Comparison of ENCODE assay signal across 12 mouse cellular contexts in genomic region chr11:103807966-103808365, GRCm38 (mm10). TPM values are rescaled to one million over a fixed set of nuclear protein-coding genes. Genes with fewer than 3 reads are reported as not detected.
DNase-seq lines count a peak whose midpoint lies in the region; ATAC-seq and TF ChIP-seq lines count a peak whose summit lies in the region.
"Had no signal": no experiment of that assay in that cellular context is flagged by ENCODE, and none has a peak within 500 bp of the region (broad histone marks: within the 10 kb centered on the region; RNA-seq: fewer than 3 reads in every experiment).

No protein-coding gene starts in this region.

- 0 out of 2 replicates have a peak, but pooled peaks cover 2% of the 10 kb centered on the region for H3K9me3 ChIP-seq in kidney, embryonic 14.5 days (ENCODE audit: control insufficient read depth, low read length)
- no peaks in the 10 kb centered on the region for H3K9me3 ChIP-seq in hindbrain, embryonic 14.5 days (ENCODE audit: control insufficient read depth, low read length)
- H3K9me3 ChIP-seq in neural tube, embryonic 12.5 days: no peaks in the 10 kb centered on the region
- H3K9me3 ChIP-seq: kidney, embryonic 15.5 days had no signal

- no peak for TF ChIP-seq CTCF in gastrocnemius, adult 2 months (IDR thresholded peaks at IDR 0.05)

- H3K27me3 ChIP-seq in kidney, embryonic 14.5 days (ENCODE audit: control insufficient read depth, insufficient read depth, low read length): peaks cover 66% of the 10 kb centered on the region
- H3K27me3 ChIP-seq in hindbrain, embryonic 14.5 days (ENCODE audit: control insufficient read depth, insufficient read depth, low read length): peaks cover 10% of the 10 kb centered on the region
- peaks cover 38% of the 10 kb centered on the region for H3K27me3 ChIP-seq in neural tube, embryonic 12.5 days (replicated peaks)

- WGBS in kidney, embryonic 14.5 days: 51% methylated on average over 12 of the region's 12 CpGs
- 31% methylated on average over 12 of the region's 12 CpGs for WGBS in hindbrain, embryonic 14.5 days
- WGBS in neural tube, embryonic 12.5 days: 42% methylated on average over 12 of the region's 12 CpGs

- H3K36me3 ChIP-seq in kidney, embryonic 14.5 days (ENCODE audit: control insufficient read depth, insufficient read depth, low read length): no peaks in the 10 kb centered on the region
- no peaks in the 10 kb centered on the region for H3K36me3 ChIP-seq in hindbrain, embryonic 14.5 days (replicated peaks; ENCODE audit: control insufficient read depth, insufficient read depth)
- H3K36me3 ChIP-seq in neural tube, embryonic 12.5 days: no peaks in the 10 kb centered on the region
- H3K36me3 ChIP-seq: kidney, embryonic 15.5 days had no signal

- intact Hi-C loops in gastrocnemius, adult 2 months (cut with DNase I): no loop called here

- ATAC-seq in kidney, embryonic 14.5 days (ENCODE audit: low FRiP score, low TSS enrichment): no peak
- peak; percentile 65 for ATAC-seq in hindbrain, embryonic 14.5 days (ENCODE audit: low FRiP score)
- peak; percentile 54 for ATAC-seq in neural tube, embryonic 12.5 days (ENCODE audit: low FRiP score, low read depth)

- peak; percentile 22 for DNase-seq in kidney, postnatal 10 days
- DNase-seq in cerebellum, postnatal 36 days: peak; percentile 46 to 52
- peak; percentile 68 for DNase-seq in hindbrain, embryonic 14.5 days (ENCODE audit: low spot score)
- DNase-seq in gastrocnemius, adult 2 months: no peak
- DNase-seq in lung, postnatal 36 days: no peak
- no peak for DNase-seq in urinary bladder, postnatal 36 days (ENCODE audit: low spot score in 2 of 2)
- DNase-seq: lung, adult 18-20 months had no signal

- no peak overlapping the region for H3K4me2 ChIP-seq in kidney, embryonic 14.5 days (replicated peaks; ENCODE audit: low read depth, low read length)
- H3K4me2 ChIP-seq in hindbrain, embryonic 14.5 days (replicated peaks): peak overlapping the region; percentile 92
- peak overlapping the region; percentile 97 for H3K4me2 ChIP-seq in neural tube, embryonic 12.5 days (replicated peaks)
- H3K4me2 ChIP-seq: kidney, embryonic 15.5 days had no signal

- H3K9ac ChIP-seq in kidney, embryonic 14.5 days (ENCODE audit: low read depth, low read length): no peak overlapping the region
- peak overlapping the region; percentile 87; the same call in 1 of the 2 replicates for H3K9ac ChIP-seq in hindbrain, embryonic 14.5 days
- H3K9ac ChIP-seq in neural tube, embryonic 12.5 days: no peak overlapping the region
- H3K9ac ChIP-seq: kidney, embryonic 15.5 days had no signal

- H3K4me1 ChIP-seq in kidney, embryonic 14.5 days (ENCODE audit: control insufficient read depth, insufficient read depth, low read length): peaks cover 14% of the 10 kb centered on the region
- H3K4me1 ChIP-seq in hindbrain, embryonic 14.5 days (replicated peaks; ENCODE audit: control insufficient read depth, insufficient read depth, low read length): peaks cover 35% of the 10 kb centered on the region
- peaks cover 42% of the 10 kb centered on the region for H3K4me1 ChIP-seq in neural tube, embryonic 12.5 days

- no peak overlapping the region for H3K27ac ChIP-seq in kidney, embryonic 14.5 days (ENCODE audit: low read depth, low read length)
- peak overlapping the region; percentile 88 for H3K27ac ChIP-seq in hindbrain, embryonic 14.5 days
- no peak overlapping the region for H3K27ac ChIP-seq in neural tube, embryonic 12.5 days
- no peak overlapping the region for H3K27ac ChIP-seq in gastrocnemius, adult 2 months
- H3K27ac ChIP-seq: kidney, embryonic 15.5 days had no signal

- H3K4me3 ChIP-seq in kidney, embryonic 14.5 days (ENCODE audit: low read length): no peak overlapping the region
- peak overlapping the region; percentile 57 for H3K4me3 ChIP-seq in hindbrain, embryonic 14.5 days (replicated peaks; ENCODE audit: low read length)
- H3K4me3 ChIP-seq in neural tube, embryonic 12.5 days: no peak overlapping the region
- H3K4me3 ChIP-seq in gastrocnemius, adult 2 months: no peak overlapping the region
- H3K4me3 ChIP-seq: kidney, embryonic 15.5 days had no signal

RNA-seq across cellular contexts. Expression of gene Wnt3, which starts 34.0 kb away (rescaled TPM):
- 0.09 TPM in 1 of 2 replicates, not detected in the other for polyA plus RNA-seq in kidney, embryonic 14.5 days (2014; fragmentation: Nextera tagmentation; extraction: Ambion mirVana)
- polyA plus RNA-seq in hindbrain, embryonic 14.5 days (2014; fragmentation: Nextera tagmentation; extraction: Ambion mirVana): 9.0 and 9.1 TPM in 2 replicates
- polyA plus RNA-seq in neural tube, embryonic 12.5 days (2016; fragmentation: Nextera tagmentation; extraction: Ambion mirVana): 6.9 and 7.8 TPM in 2 replicates
- under 1 TPM in 1 of 2 experiments, not detected in 1; 0.08 TPM for total RNA-seq in gastrocnemius, adult 2 months (2021)
- polyA plus RNA-seq: heart, embryonic 14.5 days; urinary bladder, adult 2 months had no signal

RNA-seq across cellular contexts. Expression of gene Wnt9b, which starts 58.3 kb away (rescaled TPM):
- polyA plus RNA-seq in kidney, embryonic 14.5 days (2014; fragmentation: Nextera tagmentation; extraction: Ambion mirVana): 4.9 and 8.4 TPM in 2 replicates
- polyA plus RNA-seq in hindbrain, embryonic 14.5 days (2014; fragmentation: Nextera tagmentation; extraction: Ambion mirVana): 0.16 and 0.19 TPM in 2 replicates
- 0.32 and 0.37 TPM in 2 replicates for polyA plus RNA-seq in neural tube, embryonic 12.5 days (2016; fragmentation: Nextera tagmentation; extraction: Ambion mirVana)
- total RNA-seq in gastrocnemius, adult 2 months (2021): under 1 TPM; 0.05 to 0.06 TPM

Comparison
In these comparisons a context has a peak if more than half of its experiments do, and no peak if none do; other contexts are left out.
1. DNase-seq: peak in kidney, postnatal 10 days (single experiment), cerebellum, postnatal 36 days (2 of 2) and hindbrain, embryonic 14.5 days (single experiment); none in gastrocnemius, adult 2 months (single experiment), lung, postnatal 36 days (single experiment) and urinary bladder, postnatal 36 days (0 of 2).